Mouse (Mus musculus) CH12.LX (cell line): ENCODE results near the gene Amigo1. TPM values are rescaled to one million over a fixed set of nuclear protein-coding genes. Genes with fewer than 3 reads are reported as not detected.

Experiments used
- DNase-seq: peaks from one replicate; pipeline ENCODE4 v3.0.0-alpha.2; 2013; ENCODE audit errors: extremely low read depth
- H3K27ac ChIP-seq: 2 replicates; pipeline ENCODE4 v1.5.1; 2012; ENCODE audit warnings: low read depth, mild to moderate bottlenecking, control low read depth, moderate library complexity; ENCODE audit not compliant: insufficient read depth
- H3K27me3 ChIP-seq: replicated peaks from 2 replicates; pipeline ENCODE3; 2012; ENCODE audit warnings: inconsistent platforms
- H3K36me3 ChIP-seq, 2 experiments: replicated peaks in 1 of 2; 2 replicates each; pipeline versions ENCODE3 to v1.6.1; 2012; ENCODE audit warnings: inconsistent platforms in 1 of 2, low read length in 1 of 2, mild to moderate bottlenecking in 1 of 2, mixed read lengths in 1 of 2, moderate library complexity in 1 of 2; ENCODE audit not compliant: control insufficient read depth in 1 of 2, insufficient read depth in 1 of 2
- H3K4me1 ChIP-seq, 2 experiments: 2 replicates each; pipeline ENCODE4 v1.6.1; 2012; ENCODE audit warnings: inconsistent platforms in 1 of 2, moderate library complexity in 1 of 2; ENCODE audit not compliant: insufficient read depth in 2 of 2, control insufficient read depth in 1 of 2
- H3K4me2 ChIP-seq: 2 replicates; pipeline ENCODE4 v1.6.1; 2012; ENCODE audit warnings: low read depth, mild to moderate bottlenecking, control low read depth; ENCODE audit not compliant: poor library complexity, insufficient read depth, severe bottlenecking
- H3K4me3 ChIP-seq, 3 experiments: fragments of 150-350 bp in 1 of 3; sonication (generic) in 1 of 3; replicated peaks in 1 of 3; 2 replicates each; pipeline versions ENCODE3 to v1.5.1; 2011 to 2012; ENCODE audit warnings: low read depth in 2 of 3, low read length in 2 of 3, mild to moderate bottlenecking in 2 of 3, moderate library complexity in 2 of 3, control low read depth in 1 of 3, improper control_type of control experiment in 1 of 3, inconsistent platforms in 1 of 3, mixed read lengths in 1 of 3; ENCODE audit not compliant: poor library complexity in 1 of 3
- H3K79me2 ChIP-seq: replicated peaks from 2 replicates; pipeline ENCODE4 v1.6.1; 2012; ENCODE audit warnings: mild to moderate bottlenecking, moderate library complexity; ENCODE audit not compliant: control insufficient read depth, poor library complexity, insufficient read depth, severe bottlenecking; ENCODE audit errors: extremely low read depth
- H3K9ac ChIP-seq: 2 replicates; pipeline ENCODE4 v1.6.1; 2012; ENCODE audit warnings: low read depth, mild to moderate bottlenecking, control low read depth, moderate library complexity; ENCODE audit not compliant: insufficient read depth
- H3K9me3 ChIP-seq: replicated peaks from 2 replicates; pipeline ENCODE3; 2012; ENCODE audit warnings: low read length, inconsistent platforms, mixed read lengths
- CHD1 ChIP-seq: IDR thresholded peaks from 2 replicates; pipeline ENCODE4 v1.6.1; 2012; ENCODE audit warnings: low read depth, low read length, improper control_type of control experiment, inconsistent platforms
- CHD2 ChIP-seq: IDR thresholded peaks from 2 replicates; pipeline ENCODE4 v1.6.1; 2011; ENCODE audit warnings: low read length, improper control_type of control experiment
- E2F4 ChIP-seq: IDR thresholded peaks from 2 replicates; pipeline ENCODE4 v1.6.1; 2011; ENCODE audit warnings: low read depth, low read length, improper control_type of control experiment; ENCODE audit not compliant: insufficient replicate concordance
- EP300 ChIP-seq: IDR thresholded peaks from 2 replicates; pipeline ENCODE4 v1.6.1; 2011; ENCODE audit warnings: low read length, improper control_type of control experiment
- JUND ChIP-seq: conservative IDR thresholded peaks from 2 replicates; pipeline ENCODE4 v1.6.1; 2011; ENCODE audit warnings: low read depth, low read length, improper control_type of control experiment
- KAT2A ChIP-seq: IDR thresholded peaks from 2 replicates; pipeline ENCODE4 v1.6.1; 2012; ENCODE audit warnings: low read length, improper control_type of control experiment, inconsistent platforms; ENCODE audit not compliant: insufficient replicate concordance
- MAFK ChIP-seq: IDR thresholded peaks from 2 replicates; pipeline ENCODE4 v1.6.1; 2011; ENCODE audit warnings: low read length, improper control_type of control experiment; ENCODE audit not compliant: insufficient replicate concordance
- NRF1 ChIP-seq: IDR thresholded peaks from 2 replicates; pipeline ENCODE4 v1.6.1; 2014; ENCODE audit warnings: low read depth, mild to moderate bottlenecking, inconsistent platforms, low read length, improper control_type of control experiment, moderate library complexity
- PAX5 ChIP-seq: IDR thresholded peaks from 2 replicates; pipeline ENCODE4 v1.6.1; 2012; ENCODE audit warnings: low read length, inconsistent platforms, mixed read lengths
- POLR2A ChIP-seq: IDR thresholded peaks from 2 replicates; pipeline ENCODE4 v1.6.1; 2011; ENCODE audit warnings: low read depth, mild to moderate bottlenecking, improper control_type of control experiment, low read length
- RAD21 ChIP-seq: IDR thresholded peaks from 2 replicates; pipeline ENCODE4 v1.6.1; 2011; ENCODE audit warnings: low read depth, mild to moderate bottlenecking, low read length, improper control_type of control experiment, moderate library complexity
- RCOR1 ChIP-seq: conservative IDR thresholded peaks from 2 replicates; pipeline ENCODE4 v1.6.1; 2012; ENCODE audit warnings: low read depth, mild to moderate bottlenecking, inconsistent platforms, low read length, improper control_type of control experiment
- SIN3A ChIP-seq: IDR thresholded peaks from 2 replicates; pipeline ENCODE4 v1.6.1; 2012; ENCODE audit warnings: low read length, improper control_type of control experiment, inconsistent platforms
- TBP ChIP-seq: conservative IDR thresholded peaks from 2 replicates; pipeline ENCODE4 v1.6.1; 2011; ENCODE audit warnings: low read depth, low read length, improper control_type of control experiment
- USF1 ChIP-seq: IDR thresholded peaks from 2 replicates; pipeline ENCODE4 v1.6.1; 2014; ENCODE audit warnings: low read depth, mild to moderate bottlenecking, inconsistent platforms, low read length, improper control_type of control experiment
- ZKSCAN1 ChIP-seq: IDR thresholded peaks from 2 replicates; pipeline ENCODE4 v1.6.1; 2012; ENCODE audit warnings: low read depth, inconsistent platforms, low read length, improper control_type of control experiment, borderline replicate concordance
- ZNF384 ChIP-seq: IDR thresholded peaks from 2 replicates; pipeline ENCODE4 v1.6.1; 2012; ENCODE audit warnings: low read depth, low read length, improper control_type of control experiment, inconsistent platforms
- dilution Hi-C: fragments of 300-500 bp; cut with MboI; formaldehyde crosslinking; loops from 2 replicates; pipeline ENCODE4 v1.14.3; 2020; ENCODE audit warnings: low sequenced_read_pairs; ENCODE audit not compliant: extremely low pct_unique_long_range_greater_than_20kb, extremely low pct_ligation_motif_present
- in situ Hi-C: fragments of 300-500 bp; cut with MboI; formaldehyde crosslinking; loops from 3 replicates; pipeline ENCODE4 v1.14.3; 2019; ENCODE audit warnings: low sequenced_read_pairs, low pct_ligation_motif_present, low pct_unique_long_range_greater_than_20kb, mixed read lengths
- polyA plus RNA-seq: library from polyadenylated mRNA; unstranded; fragments of >175 nt; gene quantifications from 2 replicates; pipeline ENCODE4 v1.2.1, GENCODE M21; 2012; ENCODE audit warnings: low read depth; ENCODE audit not compliant: insufficient read length
- total RNA-seq, 2 experiments: library from RNA; depleted of rRNA; stranded (reverse); fragments of 300-350 nt in 1 of 2; fragments of >200 nt in 1 of 2; gene quantifications; 2 replicates each; pipeline ENCODE4 v1.2.3; 2012 to 2014

Gene Amigo1
- total and polyA plus RNA-seq, 3 experiments, result 0.21 to 0.59 TPM; not detected in 1

GRCm38 (mm10) chr3:108241243-108241839, 55.2 kb downstream of the Amigo1 start:
- Histone ChIP-seq H3K36me3 (no peaks in the 10 kb centered on the region), H3K4me2 (no peak overlapping the region), H3K4me1 (no peaks in the 10 kb centered on the region), H3K79me2 (no peaks in the 10 kb centered on the region), H3K27ac (no peak overlapping the region), H3K9ac (no peak overlapping the region), H3K27me3 (no peaks in the 10 kb centered on the region), H3K4me3 (no peak overlapping the region), H3K9me3 (peaks cover 2% of the 10 kb centered on the region)
- no peak for DNase-seq
- in situ Hi-C loops (no loop called here), dilution Hi-C loops (no loop called here)
- no peak for TF ChIP-seq RAD21
- TF ChIP-seq NRF1, result no peak
- TF ChIP-seq MAFK, result no peak
- TF ChIP-seq E2F4, result no peak
- TF ChIP-seq EP300, result no peak
- TF ChIP-seq CHD2, result no peak
- no peak for TF ChIP-seq KAT2A
- no peak for TF ChIP-seq USF1
- TF ChIP-seq ZNF384, result no peak
- TF ChIP-seq TBP, result no peak
- TF ChIP-seq RCOR1, result no peak
- no peak for TF ChIP-seq JUND
- no peak for TF ChIP-seq CHD1
- no peak for TF ChIP-seq SIN3A
- TF ChIP-seq PAX5, result no peak
- TF ChIP-seq ZKSCAN1, result no peak
- TF ChIP-seq POLR2A, result no peak

Other genes starting within 250 kb of the Amigo1 start
- gene Gstm6, start 242.6 kb upstream of the Amigo1 start, total RNA-seq (2012; rRNA removed), result 0.17 TPM in 1 of 2 replicates, not detected in the other
- 0.35 TPM in 1 of 2 replicates, not detected in the other for gene Gstm6, start 242.6 kb upstream of the Amigo1 start, total RNA-seq (2014; rRNA removed)
- gene Gstm6, start 242.6 kb upstream of the Amigo1 start, polyA plus RNA-seq, result 0.44 TPM in 1 of 2 replicates, not detected in the other
- not detected in 2 replicates for gene Gstm3, start 217.1 kb upstream of the Amigo1 start, total RNA-seq (2012; rRNA removed)
- not detected in 2 replicates for gene Gstm3, start 217.1 kb upstream of the Amigo1 start, total RNA-seq (2014; rRNA removed)
- gene Gstm3, start 217.1 kb upstream of the Amigo1 start, polyA plus RNA-seq, result not detected in 2 replicates
- 0.13 TPM in 2 replicates for gene Gstm2, start 199.9 kb upstream of the Amigo1 start, total RNA-seq (2012; rRNA removed)
- gene Gstm2, start 199.9 kb upstream of the Amigo1 start, total RNA-seq (2014; rRNA removed), result not detected in 2 replicates
- gene Gstm2, start 199.9 kb upstream of the Amigo1 start, polyA plus RNA-seq, result 0.49 and 0.53 TPM in 2 replicates
- gene Gstm1, start 168.4 kb upstream of the Amigo1 start, total RNA-seq (2012; rRNA removed), result 0.25 TPM in 1 of 2 replicates, not detected in the other
- gene Gstm1, start 168.4 kb upstream of the Amigo1 start, total RNA-seq (2014; rRNA removed), result 0.24 and 0.35 TPM in 2 replicates
- gene Gstm1, start 168.4 kb upstream of the Amigo1 start, polyA plus RNA-seq, result 5.4 and 8.8 TPM in 2 replicates
- 4.5 and 7.0 TPM in 2 replicates for gene Gstm4, start 141.4 kb upstream of the Amigo1 start, total RNA-seq (2012; rRNA removed)
- gene Gstm4, start 141.4 kb upstream of the Amigo1 start, total RNA-seq (2014; rRNA removed), result 2.0 and 2.9 TPM in 2 replicates
- gene Gstm4, start 141.4 kb upstream of the Amigo1 start, polyA plus RNA-seq, result 19.1 and 22.1 TPM in 2 replicates
- gene Ampd2, start 99.7 kb upstream of the Amigo1 start, total RNA-seq (2012; rRNA removed), result 55.8 and 60.5 TPM in 2 replicates
- 28.3 and 28.6 TPM in 2 replicates for gene Ampd2, start 99.7 kb upstream of the Amigo1 start, total RNA-seq (2014; rRNA removed)
- 82.5 and 85.9 TPM in 2 replicates for gene Ampd2, start 99.7 kb upstream of the Amigo1 start, polyA plus RNA-seq
- gene Gnat2, start 93.5 kb upstream of the Amigo1 start, total RNA-seq (2012; rRNA removed), result 15.5 and 17.5 TPM in 2 replicates
- gene Gnat2, start 93.5 kb upstream of the Amigo1 start, total RNA-seq (2014; rRNA removed), result 10.1 and 11.2 TPM in 2 replicates
- gene Gnat2, start 93.5 kb upstream of the Amigo1 start, polyA plus RNA-seq, result 13.3 and 14.8 TPM in 2 replicates
- gene Gnai3, start 40.2 kb upstream of the Amigo1 start, total RNA-seq (2012; rRNA removed), result 54.1 and 59.8 TPM in 2 replicates
- gene Gnai3, start 40.2 kb upstream of the Amigo1 start, total RNA-seq (2014; rRNA removed), result 145 and 159 TPM in 2 replicates
- 78.7 and 82.4 TPM in 2 replicates for gene Gnai3, start 40.2 kb upstream of the Amigo1 start, polyA plus RNA-seq
- 0.04 TPM in 1 of 2 replicates, not detected in the other for gene Gpr61, start 31.5 kb upstream of the Amigo1 start, total RNA-seq (2012; rRNA removed)
- not detected in 2 replicates for gene Gpr61, start 31.5 kb upstream of the Amigo1 start, total RNA-seq (2014; rRNA removed)
- 0.27 and 0.33 TPM in 2 replicates for gene Gpr61, start 31.5 kb upstream of the Amigo1 start, polyA plus RNA-seq
- 2.4 and 2.6 TPM in 2 replicates for gene Cyb561d1, start 14.9 kb downstream of the Amigo1 start, total RNA-seq (2012; rRNA removed)
- 2.0 and 2.2 TPM in 2 replicates for gene Cyb561d1, start 14.9 kb downstream of the Amigo1 start, total RNA-seq (2014; rRNA removed)
- 4.0 and 4.1 TPM in 2 replicates for gene Cyb561d1, start 14.9 kb downstream of the Amigo1 start, polyA plus RNA-seq
- 4.2 and 4.5 TPM in 2 replicates for gene Atxn7l2, start 24.6 kb downstream of the Amigo1 start, total RNA-seq (2012; rRNA removed)
- 3.4 and 3.8 TPM in 2 replicates for gene Atxn7l2, start 24.6 kb downstream of the Amigo1 start, total RNA-seq (2014; rRNA removed)
- gene Atxn7l2, start 24.6 kb downstream of the Amigo1 start, polyA plus RNA-seq, result 10.7 and 13.3 TPM in 2 replicates
- not detected in 2 replicates for gene Sypl2, start 40.3 kb downstream of the Amigo1 start, total RNA-seq (2012; rRNA removed)
- gene Sypl2, start 40.3 kb downstream of the Amigo1 start, total RNA-seq (2014; rRNA removed), result not detected in 2 replicates
- gene Sypl2, start 40.3 kb downstream of the Amigo1 start, polyA plus RNA-seq, result not detected in 2 replicates
- 245 and 297 TPM in 2 replicates for gene Psma5, start 70.6 kb downstream of the Amigo1 start, total RNA-seq (2012; rRNA removed)
- 341 and 378 TPM in 2 replicates for gene Psma5, start 70.6 kb downstream of the Amigo1 start, total RNA-seq (2014; rRNA removed)
- 251 and 264 TPM in 2 replicates for gene Psma5, start 70.6 kb downstream of the Amigo1 start, polyA plus RNA-seq
- gene Sort1, start 97.7 kb downstream of the Amigo1 start, total RNA-seq (2012; rRNA removed), result 0.50 and 1.2 TPM in 2 replicates
- 0.15 and 0.31 TPM in 2 replicates for gene Sort1, start 97.7 kb downstream of the Amigo1 start, total RNA-seq (2014; rRNA removed)
- gene Sort1, start 97.7 kb downstream of the Amigo1 start, polyA plus RNA-seq, result 0.52 and 0.90 TPM in 2 replicates
- gene Mybphl, start 178.6 kb downstream of the Amigo1 start, total RNA-seq (2012; rRNA removed), result not detected in 2 replicates
- gene Mybphl, start 178.6 kb downstream of the Amigo1 start, total RNA-seq (2014; rRNA removed), result not detected in 2 replicates
- not detected in 2 replicates for gene Mybphl, start 178.6 kb downstream of the Amigo1 start, polyA plus RNA-seq
- 76.2 and 89.1 TPM in 2 replicates for gene Psrc1, start 197.5 kb downstream of the Amigo1 start, total RNA-seq (2012; rRNA removed)
- gene Psrc1, start 197.5 kb downstream of the Amigo1 start, total RNA-seq (2014; rRNA removed), result 105 and 106 TPM in 2 replicates
- gene Psrc1, start 197.5 kb downstream of the Amigo1 start, polyA plus RNA-seq, result 101 and 108 TPM in 2 replicates
- not detected in 2 replicates for gene Celsr2, start 229.2 kb downstream of the Amigo1 start, total RNA-seq (2012; rRNA removed)
- gene Celsr2, start 229.2 kb downstream of the Amigo1 start, total RNA-seq (2014; rRNA removed), result not detected in 2 replicates
- gene Celsr2, start 229.2 kb downstream of the Amigo1 start, polyA plus RNA-seq, result not detected in 2 replicates